25 mouse cellular contexts compared by ENCODE assay signal in genomic region chr7:62026635-62027034, GRCm38 (mm10).
DNase-seq lines count a peak whose midpoint lies in the region; ATAC-seq and TF ChIP-seq lines count a peak whose summit lies in the region.
"Had no signal": no experiment of that assay in that cellular context is flagged by ENCODE, and none has a peak within 500 bp of the region (broad histone marks: within the 10 kb centered on the region; RNA-seq: fewer than 3 reads in every experiment).

No protein-coding gene starts in this region.

- no peak overlapping the region for H3K4me2 ChIP-seq in midbrain, embryonic 12.5 days (replicated peaks)
- H3K4me2 ChIP-seq in midbrain, embryonic 15.5 days = no peak overlapping the region
- no peak overlapping the region for H3K4me2 ChIP-seq in forebrain, embryonic 16.5 days (ENCODE audit: low read length)
- H3K4me2 ChIP-seq in kidney, embryonic 14.5 days (replicated peaks; ENCODE audit: low read depth, low read length) = no peak overlapping the region
- H3K4me2 ChIP-seq: embryonic facial prominence, embryonic 15.5 days; hindbrain, embryonic 12.5 days had no signal

- 73% methylated on average over 3 of the region's 3 CpGs for WGBS in midbrain, embryonic 12.5 days
- 53% methylated on average over 3 of the region's 3 CpGs for WGBS in midbrain, embryonic 15.5 days
- WGBS in forebrain, embryonic 16.5 days = 41% methylated on average over 3 of the region's 3 CpGs
- WGBS in kidney, embryonic 14.5 days = 86% methylated on average over 3 of the region's 3 CpGs

- ATAC-seq in midbrain, embryonic 12.5 days (ENCODE audit: low FRiP score, low read depth) = peak; percentile 19; the same call in 1 of the 2 replicates
- no peak for ATAC-seq in midbrain, embryonic 15.5 days (replicated peaks)
- peak; percentile 43 for ATAC-seq in forebrain, embryonic 16.5 days
- no peak for ATAC-seq in kidney, embryonic 14.5 days (ENCODE audit: low FRiP score, low TSS enrichment)
- ATAC-seq: activated CD4-positive, CD25-positive, alpha-beta regulatory T cell, adult 4 months; hindbrain, embryonic 16.5 days; inflammation-experienced regulatory T-cells, adult 6 months; intestine, postnatal 0 days had no signal

- H3K4me3 ChIP-seq in midbrain, embryonic 12.5 days = no peak overlapping the region
- no peak overlapping the region for H3K4me3 ChIP-seq in midbrain, embryonic 15.5 days
- no peak overlapping the region for H3K4me3 ChIP-seq in forebrain, embryonic 16.5 days (replicated peaks; ENCODE audit: low read length)
- H3K4me3 ChIP-seq in kidney, embryonic 14.5 days (ENCODE audit: low read length) = no peak overlapping the region
- H3K4me3 ChIP-seq: embryonic facial prominence, embryonic 15.5 days; erythroblast, embryonic 14.5 days; gastrocnemius, adult 2 months; heart, embryonic 10.5 days; hindbrain, embryonic 12.5 days had no signal

- 0 out of 2 replicates have a peak, but pooled peaks cover 8% of the 10 kb centered on the region for H3K9me3 ChIP-seq in midbrain, embryonic 12.5 days
- H3K9me3 ChIP-seq in midbrain, embryonic 15.5 days = no peaks in the 10 kb centered on the region
- peaks cover 3% of the 10 kb centered on the region; the same call in 1 of the 2 replicates for H3K9me3 ChIP-seq in forebrain, embryonic 16.5 days (ENCODE audit: control insufficient read depth, low read length)
- H3K9me3 ChIP-seq in kidney, embryonic 14.5 days (ENCODE audit: control insufficient read depth, low read length) = no peaks in the 10 kb centered on the region
- H3K9me3 ChIP-seq: embryonic facial prominence, embryonic 15.5 days; G1E; heart, embryonic 10.5 days; hindbrain, embryonic 12.5 days had no signal

- TF ChIP-seq CTCF in brain, embryonic 14.5 days (IDR thresholded peaks at IDR 0.05; ENCODE audit: borderline replicate concordance, extremely low read depth, insufficient read depth, insufficient read length) = no peak

- no peak overlapping the region for H3K9ac ChIP-seq in midbrain, embryonic 12.5 days (replicated peaks)
- no peak overlapping the region for H3K9ac ChIP-seq in midbrain, embryonic 15.5 days
- H3K9ac ChIP-seq in forebrain, embryonic 16.5 days (replicated peaks; ENCODE audit: low read depth, low read length) = no peak overlapping the region
- no peak overlapping the region for H3K9ac ChIP-seq in kidney, embryonic 14.5 days (ENCODE audit: low read depth, low read length)
- H3K9ac ChIP-seq: embryonic facial prominence, embryonic 15.5 days; hindbrain, embryonic 12.5 days had no signal

- H3K36me3 ChIP-seq in midbrain, embryonic 12.5 days = 0 out of 2 replicates have a peak, but pooled peaks cover 3% of the 10 kb centered on the region
- H3K36me3 ChIP-seq in midbrain, embryonic 15.5 days (replicated peaks) = no peaks in the 10 kb centered on the region
- no peaks in the 10 kb centered on the region for H3K36me3 ChIP-seq in forebrain, embryonic 16.5 days (ENCODE audit: control insufficient read depth, insufficient read depth)
- H3K36me3 ChIP-seq in kidney, embryonic 14.5 days (ENCODE audit: control insufficient read depth, insufficient read depth, low read length) = no peaks in the 10 kb centered on the region
- H3K36me3 ChIP-seq: embryonic facial prominence, embryonic 15.5 days; G1E; heart, embryonic 10.5 days; hindbrain, embryonic 12.5 days had no signal

- no peak for TF ChIP-seq POLR2A in brain, embryonic 14.5 days (IDR thresholded peaks at IDR 0.05; ENCODE audit: borderline replicate concordance, extremely low read depth, insufficient read depth, insufficient read length, poor library complexity, severe bottlenecking)

- no peak overlapping the region for H3K27ac ChIP-seq in midbrain, embryonic 12.5 days (replicated peaks)
- no peak overlapping the region for H3K27ac ChIP-seq in midbrain, embryonic 15.5 days
- no peak overlapping the region for H3K27ac ChIP-seq in forebrain, embryonic 16.5 days (ENCODE audit: low read length)
- no peak overlapping the region for H3K27ac ChIP-seq in kidney, embryonic 14.5 days (ENCODE audit: low read depth, low read length)
- H3K27ac ChIP-seq: embryonic facial prominence, embryonic 15.5 days; gastrocnemius, adult 2 months; heart, embryonic 10.5 days; hindbrain, embryonic 12.5 days had no signal

- H3K27me3 ChIP-seq in midbrain, embryonic 12.5 days = no peaks in the 10 kb centered on the region
- no peaks in the 10 kb centered on the region for H3K27me3 ChIP-seq in midbrain, embryonic 15.5 days (replicated peaks)
- no peaks in the 10 kb centered on the region for H3K27me3 ChIP-seq in forebrain, embryonic 16.5 days (replicated peaks; ENCODE audit: control insufficient read depth, insufficient read depth, low read length)
- no peaks in the 10 kb centered on the region for H3K27me3 ChIP-seq in kidney, embryonic 14.5 days (ENCODE audit: control insufficient read depth, insufficient read depth, low read length)
- H3K27me3 ChIP-seq: CH12.LX; embryonic facial prominence, embryonic 15.5 days; hindbrain, embryonic 12.5 days had no signal

- no peaks in the 10 kb centered on the region for H3K4me1 ChIP-seq in midbrain, embryonic 12.5 days
- H3K4me1 ChIP-seq in midbrain, embryonic 15.5 days = no peaks in the 10 kb centered on the region
- H3K4me1 ChIP-seq in forebrain, embryonic 16.5 days (replicated peaks; ENCODE audit: control insufficient read depth, insufficient read depth, low read length) = no peaks in the 10 kb centered on the region
- H3K4me1 ChIP-seq in kidney, embryonic 14.5 days (ENCODE audit: control insufficient read depth, insufficient read depth, low read length) = no peaks in the 10 kb centered on the region
- H3K4me1 ChIP-seq: embryonic facial prominence, embryonic 15.5 days; heart, embryonic 10.5 days; hindbrain, embryonic 12.5 days had no signal

- peak; percentile 40 for DNase-seq in ES-CJ7 (ENCODE audit: low read depth, low spot score)
- peak; percentile 43 for DNase-seq in brain, embryonic 14.5 days (ENCODE audit: low read depth)
- no peak for DNase-seq in adrenal gland, postnatal 36 days
- DNase-seq: adrenal gland, postnatal 14 days; cerebellum, adult 2 months; cerebellum, postnatal 10 days; embryo, embryonic 11 days; gastrocnemius, adult 2 months; gastrocnemius, postnatal 25 days; heart, postnatal 10 days; heart, postnatal 4 days had no signal

Comparison
In these comparisons a context has a peak if more than half of its experiments do, and no peak if none do; other contexts are left out.
1. ATAC-seq: peak in midbrain, embryonic 12.5 days (single experiment) and forebrain, embryonic 16.5 days (single experiment); none in midbrain, embryonic 15.5 days (single experiment) and kidney, embryonic 14.5 days (single experiment).
2. DNase-seq: peak in ES-CJ7 (single experiment) and brain, embryonic 14.5 days (single experiment); none in adrenal gland, postnatal 36 days (0 of 2).